In genomic region chr6:118755768-118756167, GRCm38 (mm10) we compare ENCODE assay signal across 13 mouse cellular contexts.
"Had no signal": no experiment of that assay in that cellular context is flagged by ENCODE, and none has a peak within 500 bp of the region (broad histone marks: within the 10 kb centered on the region; RNA-seq: fewer than 3 reads in every experiment).

No protein-coding gene starts in this region.

- H3K4me2 ChIP-seq: midbrain, embryonic 11.5 days had no signal

- H3K4me3 ChIP-seq: left cerebral cortex, adult 2 months had no signal

- H3K27ac ChIP-seq: left cerebral cortex, adult 2 months had no signal

- H3K36me3 ChIP-seq: liver, embryonic 13.5 days had no signal

- DNase-seq: kidney, adult 11 months; kidney, adult 8-10 months; kidney, postnatal 14 days; kidney, postnatal 4 days; liver, embryonic 13.5 days; lung, adult 2 months; lung, postnatal 14 days; lung, postnatal 4 days; midbrain, embryonic 14.5 days; thymus, adult 18-20 months; thymus, postnatal 36 days had no signal

- H3K9ac ChIP-seq: liver, embryonic 13.5 days had no signal

- H3K9me3 ChIP-seq: liver, embryonic 13.5 days had no signal
